Mouse (Mus musculus): Measurements from ENCODE around the gene Arhgdia.
A peak's percentile ranks its signal among the peaks of the same experiment; 100 is the strongest.
"Not testable (repeated sequence)": the region's sequence is repeated elsewhere in the genome, so short reads cannot be mapped to it uniquely, and the experiment has no call there.

The Arhgdia gene

GRCm38 (mm10) chr11:120578694-120579243, 2.7 kb downstream of the Arhgdia start:
- no peak for DNase-seq (ENCODE audit: low spot score in 2 of 2)

DNA sequence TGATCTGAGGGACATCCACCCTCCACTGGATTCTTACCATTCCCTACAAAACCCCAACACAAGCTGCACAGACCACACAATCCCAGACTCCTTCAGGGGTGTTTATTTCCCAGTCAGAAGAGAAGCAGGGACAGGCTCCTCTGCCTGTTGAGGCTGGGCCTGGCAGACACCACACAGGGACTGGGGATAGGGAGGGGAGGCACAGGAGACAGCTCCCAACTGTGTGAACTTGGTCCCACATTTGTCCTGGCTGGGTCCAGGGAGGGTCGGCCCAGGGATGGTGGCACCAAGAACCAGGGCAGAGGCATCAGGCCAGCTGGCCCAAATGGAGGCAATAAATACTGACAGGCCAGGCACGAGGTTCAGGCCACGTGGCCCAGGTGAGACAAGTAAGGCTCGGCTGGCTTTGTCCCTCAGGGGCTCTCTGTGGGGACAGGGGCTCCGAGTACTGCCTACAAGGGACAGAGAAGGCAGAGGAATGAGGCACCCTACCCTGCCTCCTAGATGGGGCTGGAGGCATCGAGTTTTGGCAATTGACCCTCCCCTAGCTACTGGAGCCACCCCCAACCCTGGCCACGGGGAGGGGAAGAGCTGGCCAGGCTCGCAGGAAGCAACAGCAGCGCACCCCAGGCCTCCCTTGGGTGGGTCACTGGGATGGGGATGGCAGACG, 3.3 kb downstream of the Arhgdia start:
- DNase-seq (ENCODE audit: low spot score in 2 of 2), result no peak

- DNase-seq (ENCODE audit: low spot score in 2 of 2), result peak in 1 of 2 experiments; percentile 10
Observed at GRCm38 (mm10) chr11:120577211-120578023, 4.0 kb downstream of the Arhgdia start.

- DNase-seq (ENCODE audit: low spot score in 2 of 2), result no peak
Observed at GRCm38 (mm10) chr11:120576365-120576981, 5.0 kb downstream of the Arhgdia start.

- DNase-seq (ENCODE audit: low spot score in 2 of 2), result no peak
Observed at GRCm38 (mm10) chr11:120575940-120576339, 5.5 kb downstream of the Arhgdia start.

GRCm38 (mm10) chr11:120575046-120575445, 6.4 kb downstream of the Arhgdia start:
- DNase-seq (ENCODE audit: low spot score in 2 of 2), result no peak

DNA sequence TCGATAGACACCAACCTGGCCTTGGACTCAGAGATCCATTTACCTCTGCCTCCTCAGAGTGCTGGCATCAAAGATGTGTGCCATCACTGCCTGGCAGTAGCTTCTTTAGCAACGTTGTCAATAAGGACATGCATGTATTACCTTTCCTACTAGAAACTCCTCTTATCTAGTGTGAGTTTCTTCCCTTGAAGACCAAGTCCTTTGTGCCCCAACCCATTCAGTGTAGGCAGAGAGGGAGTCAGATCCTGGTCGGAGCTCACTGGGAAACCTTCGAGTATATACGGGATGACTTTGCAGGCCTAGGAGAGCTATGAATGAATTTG, 7.2 kb downstream of the Arhgdia start:
- DNase-seq (ENCODE audit: low spot score in 2 of 2), result no peak

GRCm38 (mm10) chr11:120573585-120574277, 7.7 kb downstream of the Arhgdia start:
- DNase-seq (ENCODE audit: low spot score in 2 of 2), result no peak

DNA sequence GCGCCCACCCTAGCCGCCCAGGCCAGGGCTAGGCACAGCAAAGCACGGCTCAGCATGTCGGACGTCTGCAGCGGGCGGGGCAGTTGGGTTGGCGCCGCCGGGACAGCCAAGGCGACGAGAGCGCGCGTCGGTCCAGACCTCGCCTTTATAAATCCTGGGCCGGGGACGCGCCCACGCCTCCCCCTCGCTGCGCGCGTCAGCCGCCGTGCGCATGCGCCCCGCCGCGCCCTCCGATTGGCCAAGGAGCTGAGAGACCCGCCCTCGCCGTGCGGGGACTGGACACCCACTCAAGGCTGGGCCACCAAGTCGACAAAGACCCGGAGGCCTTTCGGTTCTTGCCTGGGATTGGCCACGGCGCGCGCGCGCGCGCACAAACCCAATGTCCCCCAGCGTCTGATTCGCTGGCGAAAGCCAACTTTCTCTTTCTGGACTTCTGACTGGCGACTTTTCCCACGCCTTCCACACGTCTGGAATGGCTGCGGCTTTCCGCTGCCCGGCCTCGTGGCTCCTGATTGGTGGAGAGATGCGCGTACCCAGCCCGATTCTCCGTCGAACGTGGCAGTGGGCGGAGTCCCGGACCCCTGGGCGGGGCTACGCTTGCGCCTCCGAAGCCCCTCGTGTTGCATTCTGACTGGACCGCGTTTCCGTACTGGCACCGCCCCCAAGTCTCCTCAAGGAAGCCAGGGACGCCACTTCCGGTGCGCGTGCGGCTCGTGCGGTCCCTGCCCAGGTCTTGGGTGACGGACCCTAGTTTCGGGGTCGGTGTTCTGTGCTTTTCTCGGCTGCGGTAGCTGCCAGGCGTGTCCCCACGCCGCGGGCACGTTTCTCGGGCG, 8.5 kb downstream of the Arhgdia start, which contains the start of gene P4hb:
Gene P4hb, minus strand, starts transcription at position 502 of the 833 bp plus-strand sequence.
- DNase-seq (ENCODE audit: low spot score in 2 of 2), result peak; percentile 99

- DNase-seq (ENCODE audit: low spot score in 2 of 2), result no peak
Observed at GRCm38 (mm10) chr11:120572417-120572751, 9.0 kb downstream of the Arhgdia start.

- DNase-seq (ENCODE audit: low spot score in 2 of 2), result no peak
Observed at GRCm38 (mm10) chr11:120571754-120572416, 9.5 kb downstream of the Arhgdia start.

DNA sequence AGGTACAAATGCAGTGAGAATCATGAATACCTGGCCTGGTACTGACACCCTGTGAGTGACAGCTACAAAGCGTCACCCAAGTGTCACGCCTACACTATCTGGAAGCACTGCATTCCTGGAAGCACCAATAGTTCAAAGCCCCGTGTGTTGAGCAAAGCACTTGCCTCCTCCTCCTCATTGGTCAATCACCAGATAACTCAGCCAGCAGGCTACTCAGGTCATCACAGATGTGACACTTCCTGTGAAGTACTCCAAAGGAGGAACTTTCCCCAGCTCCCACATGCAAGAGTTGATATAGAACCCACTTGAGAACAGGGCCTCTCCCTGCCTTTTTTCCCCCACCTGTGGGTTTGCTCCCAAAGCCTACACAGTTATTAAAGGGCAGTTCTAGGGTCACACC, 10.3 kb downstream of the Arhgdia start:
- DNase-seq (ENCODE audit: low spot score in 2 of 2), result no peak

DNA sequence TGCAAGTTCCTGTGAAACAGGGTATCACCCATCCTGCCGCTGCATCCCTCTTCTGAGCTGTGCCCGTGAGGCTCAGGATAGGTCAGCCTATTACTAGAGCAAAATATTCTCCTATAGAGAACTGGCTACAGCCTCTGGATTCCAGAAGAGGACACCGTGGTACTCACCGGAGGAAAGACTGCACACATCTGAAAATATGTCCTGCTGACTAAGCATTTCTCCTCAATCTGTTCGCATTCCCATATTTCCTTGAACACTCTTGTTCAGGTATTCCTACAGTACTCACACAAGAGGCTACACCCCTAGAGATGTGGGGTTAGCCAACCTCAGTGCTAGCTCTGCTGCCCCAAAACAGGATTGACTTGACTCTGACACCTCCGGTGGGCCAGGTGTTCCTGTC, 13.1 kb downstream of the Arhgdia start:
- DNase-seq (ENCODE audit: low spot score in 2 of 2), result no peak

DNA sequence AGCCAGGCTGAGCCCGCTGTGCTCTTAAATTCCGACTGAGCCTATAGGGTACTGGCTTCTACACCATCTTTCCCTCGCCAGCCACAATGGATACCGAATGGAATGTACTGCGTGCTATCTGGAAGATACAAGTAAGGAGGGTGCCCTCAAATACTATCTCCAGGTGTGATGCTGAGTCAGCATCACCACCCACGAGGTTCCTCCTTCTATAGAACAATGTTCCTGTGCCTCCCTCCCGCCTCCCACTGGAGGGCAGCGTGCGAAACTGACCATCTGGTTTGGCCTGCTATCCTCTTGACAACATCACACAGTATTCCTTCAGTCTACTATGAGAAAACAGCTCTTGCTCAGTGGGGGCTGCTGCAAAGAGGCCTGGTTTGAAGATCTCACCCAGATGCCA, 16.3 kb downstream of the Arhgdia start:
- DNase-seq (ENCODE audit: low spot score in 2 of 2), result no peak

DNA sequence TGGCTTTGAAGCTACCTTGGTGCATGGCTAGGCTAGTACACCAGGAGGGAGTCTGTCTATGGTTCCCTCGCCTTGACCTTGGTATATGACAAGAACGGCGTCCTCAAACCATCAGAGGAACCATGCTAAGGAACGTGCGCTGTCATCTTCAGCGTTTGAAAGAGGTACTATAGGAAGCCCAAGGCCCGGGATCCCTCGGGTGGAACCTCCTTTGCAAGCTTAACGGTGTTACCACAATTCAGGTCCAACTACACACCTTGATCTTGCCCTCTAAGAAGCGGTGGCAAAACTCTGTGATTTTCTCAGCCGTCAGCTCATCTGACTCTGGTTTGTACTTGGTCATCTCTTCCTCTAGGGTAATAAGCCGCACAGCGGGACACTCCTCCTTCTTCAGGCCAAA, 18.5 kb downstream of the Arhgdia start:
- DNase-seq (ENCODE audit: low spot score in 2 of 2), result no peak

GRCm38 (mm10) chr11:120560952-120561728, 20.3 kb downstream of the Arhgdia start:
- DNase-seq (ENCODE audit: low spot score in 2 of 2), result no peak

DNA sequence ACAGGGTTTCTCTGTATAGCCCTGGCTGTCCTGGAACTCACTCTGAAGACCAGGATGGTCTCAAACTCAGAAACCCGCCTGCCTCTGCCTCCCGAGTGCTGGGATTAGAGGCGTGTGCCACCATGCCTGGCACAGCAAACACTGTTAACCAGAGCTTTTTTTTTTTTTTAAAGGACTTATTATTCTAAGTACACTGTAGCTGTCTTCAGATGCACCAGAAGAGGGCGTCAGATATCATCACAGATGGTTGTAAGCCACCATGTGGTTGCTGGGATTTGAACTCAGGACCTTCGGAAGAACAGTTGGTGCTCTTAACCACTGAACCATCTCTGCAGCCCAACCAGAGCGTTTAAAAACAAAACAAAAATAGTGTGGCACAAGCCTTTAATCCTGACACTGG, 22.6 kb downstream of the Arhgdia start:
- not testable (repeated sequence) for DNase-seq (ENCODE audit: low spot score in 2 of 2)

GRCm38 (mm10) chr11:120555260-120555659, 26.2 kb downstream of the Arhgdia start:
- no peak for DNase-seq (ENCODE audit: low spot score in 2 of 2)

DNA sequence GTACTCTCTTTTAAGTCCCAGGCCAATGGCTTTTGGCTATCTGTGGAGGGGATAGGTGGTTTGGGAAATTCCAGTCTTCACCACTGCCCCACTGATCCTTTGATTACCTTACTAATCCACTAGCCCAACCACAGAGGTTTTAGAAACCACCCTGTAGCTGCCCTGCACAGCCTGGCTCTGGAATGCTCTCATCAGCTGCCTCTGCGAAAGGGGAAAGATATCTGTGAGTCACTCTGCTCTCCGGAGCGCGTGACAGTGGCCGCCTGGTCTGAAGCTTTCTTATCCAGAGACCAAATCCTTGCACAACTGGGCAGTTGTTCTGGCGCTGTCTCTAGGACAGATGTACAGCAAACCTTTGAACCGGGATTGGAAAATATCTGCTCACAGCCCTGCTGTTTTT, 26.6 kb downstream of the Arhgdia start:
- DNase-seq (ENCODE audit: low spot score in 2 of 2), result no peak

GRCm38 (mm10) chr11:120552736-120553135, 28.7 kb downstream of the Arhgdia start:
- DNase-seq (ENCODE audit: low spot score in 2 of 2), result no peak
